Mouse (Mus musculus) liver, embryonic 15.5 days (tissue): ENCODE measurements at regions not wholly inside any gene's neighbourhood (a gene's known extent, or its start where the extent isn't known, plus 50 kb on each side); places are given as distances from the start of the nearest gene placed in this dataset.

ENCODE experiments used
- ATAC-seq: fragments of 200-750 bp; cut with Nextera tagmentation; 2 replicates; pipeline ENCODE4 v1.8.0; 2017; ENCODE audit warnings: moderate number of reproducible peaks, mild to moderate bottlenecking, moderate library complexity; ENCODE audit not compliant: insufficient read depth
- H3K27ac ChIP-seq: fragments of 300-500 bp; sonication (generic); replicated peaks from 2 replicates; pipeline ENCODE4 v1.5.1; 2015; ENCODE audit warnings: mild to moderate bottlenecking, inconsistent platforms
- H3K27me3 ChIP-seq: fragments of 300-500 bp; sonication (generic); 2 replicates; pipeline ENCODE4 v1.6.1; 2015; ENCODE audit warnings: mild to moderate bottlenecking, inconsistent platforms
- H3K36me3 ChIP-seq: fragments of 300-500 bp; sonication (generic); replicated peaks from 2 replicates; pipeline ENCODE4 v1.6.1; 2015; ENCODE audit warnings: moderate library complexity, mild to moderate bottlenecking, inconsistent platforms
- H3K4me1 ChIP-seq: fragments of 300-500 bp; sonication (generic); replicated peaks from 2 replicates; pipeline ENCODE4 v1.6.1; 2015; ENCODE audit warnings: inconsistent platforms
- H3K4me2 ChIP-seq: fragments of 300-500 bp; sonication (generic); 2 replicates; pipeline ENCODE4 v1.6.1; 2015; ENCODE audit warnings: moderate library complexity, mild to moderate bottlenecking, inconsistent platforms
- H3K4me3 ChIP-seq: fragments of 300-500 bp; sonication (generic); replicated peaks from 2 replicates; pipeline ENCODE4 v1.5.1; 2015; ENCODE audit warnings: mild to moderate bottlenecking, inconsistent platforms
- H3K9ac ChIP-seq: fragments of 300-500 bp; sonication (generic); 2 replicates; pipeline ENCODE4 v1.6.1; 2015; ENCODE audit warnings: moderate library complexity, mild to moderate bottlenecking, inconsistent platforms
- H3K9me3 ChIP-seq: fragments of 300-500 bp; sonication (generic); replicated peaks from 2 replicates; pipeline ENCODE4 v1.6.1; 2016; ENCODE audit warnings: inconsistent platforms
- WGBS: fragments of 180-500 bp; shearing (Covaris S2); methylation state at CpG from one replicate; pipeline ENCODE4 v1.1.7; 2015; ENCODE audit warnings: mixed read lengths; ENCODE audit not compliant: insufficient replicate concordance; 5-methylcytosine and 5-hydroxymethylcytosine counted together

DNA sequence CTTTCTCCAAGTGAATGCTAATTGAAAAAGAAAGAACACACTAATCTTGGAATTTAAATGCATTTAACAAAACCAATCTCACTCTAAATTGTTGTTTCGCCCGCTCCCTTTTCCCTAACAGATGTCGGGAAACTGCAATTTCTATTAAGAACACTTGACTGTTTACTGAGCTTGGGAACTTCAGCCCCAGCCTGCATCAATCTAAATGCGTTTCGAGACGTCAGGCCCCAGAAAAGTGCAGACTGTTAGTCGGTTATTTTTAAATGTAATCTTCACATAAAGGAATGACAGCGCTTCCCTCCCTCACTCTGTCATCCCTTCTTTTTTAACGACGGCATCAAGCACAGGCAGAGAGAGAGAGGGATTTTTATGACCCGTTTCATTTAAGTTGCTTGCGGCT lies 677.7 kb downstream of the Vrk1 start:
- Histone ChIP-seq H3K4me1 (no peaks in the 10 kb centered on the region), H3K36me3 (no peaks in the 10 kb centered on the region), H3K4me2 (no peak overlapping the region), H3K27me3 (no peaks in the 10 kb centered on the region), H3K4me3 (no peak overlapping the region), H3K9me3 (no peaks in the 10 kb centered on the region), H3K27ac (no peak overlapping the region), H3K9ac (no peak overlapping the region)
- ATAC-seq = no peak
- WGBS = 49% methylated on average over 12 of the region's 12 CpGs

DNA sequence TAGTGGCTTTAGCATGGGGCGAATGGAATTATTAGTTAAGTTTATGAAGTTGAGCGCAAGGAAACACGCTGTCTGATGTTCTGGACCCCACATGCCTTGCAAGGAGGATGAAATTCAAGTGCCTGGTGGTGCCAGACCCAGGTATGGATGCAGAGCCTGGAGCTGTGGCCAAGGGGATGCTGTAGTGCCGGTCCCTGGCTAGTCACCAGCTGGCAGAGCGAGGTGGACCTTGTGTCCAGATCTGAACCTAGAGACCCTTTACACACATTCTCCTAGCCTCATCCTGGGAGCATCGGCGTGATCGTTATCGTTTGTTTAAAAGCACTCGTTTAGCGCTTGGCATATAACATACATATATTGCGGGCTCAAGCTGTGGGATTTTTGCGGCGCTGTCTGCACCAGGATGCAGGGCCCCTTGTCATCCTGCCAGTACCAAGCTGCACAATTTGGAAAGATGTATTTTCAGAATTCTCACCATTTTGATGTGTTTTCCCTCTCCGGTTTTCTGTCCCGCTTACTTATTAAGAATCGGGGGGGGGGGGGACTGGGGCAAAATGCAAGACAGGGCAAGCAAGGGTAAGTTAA lies 678.2 kb downstream of the Vrk1 start:
- Histone ChIP-seq H3K36me3 (no peaks in the 10 kb centered on the region), H3K27ac (no peak overlapping the region), H3K4me3 (no peak overlapping the region), H3K9ac (no peak overlapping the region), H3K9me3 (no peaks in the 10 kb centered on the region), H3K27me3 (no peaks in the 10 kb centered on the region), H3K4me1 (no peaks in the 10 kb centered on the region), H3K4me2 (no peak overlapping the region)
- WGBS = 73% methylated on average over 17 of the region's 17 CpGs
- no peak for ATAC-seq

DNA sequence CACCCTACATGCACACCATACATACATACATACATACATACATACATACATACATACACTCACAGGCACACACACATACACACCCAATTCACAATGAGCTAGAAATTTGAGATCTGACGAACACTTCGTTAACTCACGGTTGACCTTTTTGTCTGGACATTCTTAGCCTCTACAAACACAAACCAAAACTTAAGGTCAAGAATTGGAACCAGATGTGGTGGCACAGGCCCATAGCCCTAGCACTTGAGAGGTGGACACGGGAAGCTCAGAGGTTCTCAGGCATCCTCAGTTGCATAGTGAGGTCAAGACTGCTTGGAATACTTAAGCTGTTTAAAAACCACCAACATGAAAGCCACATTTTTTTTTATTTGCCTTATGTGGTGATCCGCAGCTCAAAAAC lies 692.9 kb downstream of the Vrk1 start:
- no peak overlapping the region for H3K9ac ChIP-seq
- H3K4me1 ChIP-seq = no peaks in the 10 kb centered on the region
- H3K4me3 ChIP-seq = no peak overlapping the region
- H3K4me2 ChIP-seq = no peak overlapping the region
- no peaks in the 10 kb centered on the region for H3K9me3 ChIP-seq
- ATAC-seq = no peak
- no peaks in the 10 kb centered on the region for H3K36me3 ChIP-seq
- 75% methylated on average over 5 of the region's 5 CpGs for WGBS
- H3K27me3 ChIP-seq = no peaks in the 10 kb centered on the region
- H3K27ac ChIP-seq = no peak overlapping the region

DNA sequence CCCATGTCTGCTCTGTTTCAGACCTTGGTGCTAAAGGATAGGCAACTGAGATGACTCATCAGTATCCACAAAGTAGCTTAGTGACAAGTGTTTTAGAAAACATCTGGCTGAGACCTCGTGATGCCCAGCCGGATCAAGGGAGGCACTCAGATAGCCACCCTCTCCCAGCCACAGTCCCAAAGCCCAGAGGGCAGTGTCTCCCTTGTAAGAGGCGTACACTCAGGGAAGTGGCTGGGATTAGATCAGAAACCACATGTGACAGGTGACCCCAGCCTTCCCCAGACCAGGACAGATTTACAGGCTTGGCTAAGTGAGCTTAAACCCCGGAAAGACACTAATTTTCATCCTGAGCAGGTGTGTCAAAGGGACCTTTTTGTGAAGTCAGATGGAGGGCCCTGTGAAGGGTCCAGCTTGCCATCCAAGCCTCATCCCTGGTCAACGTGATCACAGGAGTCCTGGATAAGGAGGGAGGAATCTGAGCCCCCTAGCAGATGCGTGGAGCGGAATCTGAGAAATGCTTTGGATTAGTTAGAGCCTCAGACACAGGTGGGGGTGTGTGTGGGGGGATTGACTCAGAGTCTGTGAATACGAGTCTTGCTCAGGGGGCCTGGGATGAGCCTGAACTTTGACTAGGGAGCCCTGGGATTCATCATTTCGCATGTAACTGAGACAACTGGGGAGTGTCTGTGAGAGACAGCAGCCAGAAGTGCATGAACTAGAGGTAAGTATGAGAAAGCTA lies 711.4 kb downstream of the Vrk1 start:
- Histone ChIP-seq H3K9me3 (no peaks in the 10 kb centered on the region), H3K36me3 (no peaks in the 10 kb centered on the region), H3K9ac (no peak overlapping the region), H3K27ac (no peak overlapping the region), H3K27me3 (no peaks in the 10 kb centered on the region), H3K4me3 (no peak overlapping the region), H3K4me1 (no peaks in the 10 kb centered on the region), H3K4me2 (no peak overlapping the region)
- WGBS = 53% methylated on average over 9 of the region's 9 CpGs
- no peak for ATAC-seq

DNA sequence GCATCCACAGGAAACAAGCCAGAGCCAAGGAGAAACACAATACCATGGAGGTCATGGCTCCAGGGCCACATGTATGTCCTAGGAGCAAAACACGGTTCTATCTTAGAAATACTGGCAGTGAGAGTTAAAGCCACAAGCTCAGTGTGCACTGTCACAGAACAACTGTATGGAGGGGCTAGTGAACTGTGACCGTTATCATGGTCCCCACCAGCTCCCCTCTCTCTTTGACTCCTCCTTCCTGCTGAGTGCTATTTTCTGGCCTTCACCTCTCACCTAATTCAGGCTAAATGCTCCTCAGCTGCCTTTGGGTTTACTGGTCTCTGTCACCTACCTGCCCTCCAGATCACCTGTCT lies 712.0 kb downstream of the Vrk1 start:
- Histone ChIP-seq H3K9ac (no peak overlapping the region), H3K36me3 (no peaks in the 10 kb centered on the region), H3K4me1 (no peaks in the 10 kb centered on the region), H3K4me3 (no peak overlapping the region), H3K4me2 (no peak overlapping the region), H3K9me3 (no peaks in the 10 kb centered on the region), H3K27ac (no peak overlapping the region), H3K27me3 (no peaks in the 10 kb centered on the region)
- 56% methylated on average over 2 of the region's 2 CpGs for WGBS
- ATAC-seq = no peak

DNA sequence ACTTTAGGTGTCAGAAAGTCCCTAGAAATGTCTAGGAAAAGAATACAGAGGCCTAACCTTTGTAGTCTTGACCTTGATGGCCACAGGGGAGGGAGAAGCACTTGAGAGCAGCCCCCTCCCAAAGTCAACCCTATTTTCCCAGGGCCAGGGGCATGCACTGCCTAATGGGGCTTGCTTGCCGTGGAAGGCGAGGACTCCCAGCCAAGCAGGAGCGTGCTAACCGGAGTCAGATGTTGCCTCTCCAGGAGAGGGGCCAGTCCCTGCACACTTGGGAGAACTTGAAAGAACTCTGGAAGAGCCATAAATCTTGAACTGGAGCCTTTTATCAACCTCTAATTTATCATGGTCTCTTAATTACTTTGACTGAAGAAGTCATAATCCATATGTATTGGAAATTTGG lies 712.7 kb downstream of the Vrk1 start:
- Histone ChIP-seq H3K27ac (no peak overlapping the region), H3K4me1 (no peaks in the 10 kb centered on the region), H3K4me3 (no peak overlapping the region), H3K9ac (no peak overlapping the region), H3K4me2 (no peak overlapping the region), H3K36me3 (no peaks in the 10 kb centered on the region), H3K9me3 (no peaks in the 10 kb centered on the region), H3K27me3 (no peaks in the 10 kb centered on the region)
- no peak for ATAC-seq
- WGBS = 80% methylated on average over 4 of the region's 4 CpGs

DNA sequence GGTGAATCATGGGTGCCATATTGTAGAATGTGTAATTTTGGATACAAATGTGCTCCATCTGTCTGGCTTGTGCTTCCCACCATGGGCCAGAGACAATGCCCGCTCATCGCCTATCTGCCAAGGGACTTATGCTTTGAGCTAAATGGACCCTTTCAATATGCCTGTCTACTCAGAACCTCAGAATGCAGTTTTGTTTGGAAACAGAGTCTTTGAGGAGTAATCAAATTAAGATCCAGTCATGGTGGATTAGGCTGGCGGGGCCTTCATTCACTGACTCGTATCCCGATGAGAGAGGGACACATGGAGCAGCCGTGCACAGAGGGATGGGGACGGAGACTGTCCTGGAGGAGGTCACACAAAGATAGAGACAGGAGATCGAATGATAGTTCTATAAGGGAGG lies 716.9 kb downstream of the Vrk1 start:
- no peaks in the 10 kb centered on the region for H3K27me3 ChIP-seq
- no peak overlapping the region for H3K4me2 ChIP-seq
- H3K36me3 ChIP-seq = no peaks in the 10 kb centered on the region
- ATAC-seq = no peak
- H3K9me3 ChIP-seq = no peaks in the 10 kb centered on the region
- H3K4me1 ChIP-seq = no peaks in the 10 kb centered on the region
- no peak overlapping the region for H3K4me3 ChIP-seq
- 74% methylated on average over 8 of the region's 8 CpGs for WGBS
- no peak overlapping the region for H3K9ac ChIP-seq
- H3K27ac ChIP-seq = no peak overlapping the region

DNA sequence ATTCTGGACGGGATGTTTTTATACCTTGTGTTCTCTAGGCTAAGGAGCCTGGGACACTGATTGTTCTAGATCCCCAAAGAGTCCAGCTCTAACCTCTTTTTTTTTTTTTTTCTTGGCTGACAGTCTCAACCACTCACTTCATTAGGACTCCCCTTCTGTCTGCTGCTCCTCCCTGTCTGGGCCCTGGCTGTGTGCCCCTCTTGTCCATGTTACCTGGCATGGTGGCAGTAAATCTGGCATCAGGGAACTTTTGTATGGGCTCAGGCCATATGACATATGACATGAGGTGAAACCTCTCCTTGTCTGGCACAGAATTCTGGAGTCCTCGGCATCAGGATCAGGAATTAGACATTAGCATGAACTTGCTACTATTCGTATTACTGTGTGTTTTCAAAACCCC lies 717.5 kb downstream of the Vrk1 start:
- 66% methylated on average over 3 of the region's 3 CpGs for WGBS
- H3K36me3 ChIP-seq = no peaks in the 10 kb centered on the region
- no peak overlapping the region for H3K27ac ChIP-seq
- no peak overlapping the region for H3K4me2 ChIP-seq
- no peak overlapping the region for H3K9ac ChIP-seq
- H3K4me1 ChIP-seq = no peaks in the 10 kb centered on the region
- no peak overlapping the region for H3K4me3 ChIP-seq
- no peaks in the 10 kb centered on the region for H3K27me3 ChIP-seq
- no peak for ATAC-seq
- no peaks in the 10 kb centered on the region for H3K9me3 ChIP-seq

DNA sequence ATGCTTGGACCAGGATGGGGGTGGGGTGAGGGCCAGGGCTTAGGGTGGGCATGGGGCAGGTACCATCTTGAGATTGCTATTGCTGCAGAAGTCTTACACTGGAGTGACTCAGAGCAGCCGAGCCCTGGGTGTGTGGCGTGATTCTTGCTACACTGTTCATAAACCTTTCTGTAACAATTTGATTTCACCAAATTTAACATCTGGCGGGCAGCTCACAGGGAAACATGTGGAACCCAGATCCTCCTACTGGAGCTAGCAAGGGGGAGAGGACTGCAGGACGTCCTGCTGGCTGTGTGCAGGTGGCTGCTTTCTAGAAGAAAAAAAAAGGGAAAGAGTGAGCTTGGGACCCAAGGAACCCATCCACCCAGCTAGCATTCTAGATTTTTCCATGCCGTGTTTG lies 719.7 kb downstream of the Vrk1 start:
- no peaks in the 10 kb centered on the region for H3K4me1 ChIP-seq
- no peaks in the 10 kb centered on the region for H3K9me3 ChIP-seq
- H3K27ac ChIP-seq = no peak overlapping the region
- no peak for ATAC-seq
- 61% methylated on average over 5 of the region's 5 CpGs for WGBS
- no peak overlapping the region for H3K4me3 ChIP-seq
- no peak overlapping the region for H3K9ac ChIP-seq
- H3K36me3 ChIP-seq = no peaks in the 10 kb centered on the region
- H3K4me2 ChIP-seq = no peak overlapping the region
- H3K27me3 ChIP-seq = no peaks in the 10 kb centered on the region

DNA sequence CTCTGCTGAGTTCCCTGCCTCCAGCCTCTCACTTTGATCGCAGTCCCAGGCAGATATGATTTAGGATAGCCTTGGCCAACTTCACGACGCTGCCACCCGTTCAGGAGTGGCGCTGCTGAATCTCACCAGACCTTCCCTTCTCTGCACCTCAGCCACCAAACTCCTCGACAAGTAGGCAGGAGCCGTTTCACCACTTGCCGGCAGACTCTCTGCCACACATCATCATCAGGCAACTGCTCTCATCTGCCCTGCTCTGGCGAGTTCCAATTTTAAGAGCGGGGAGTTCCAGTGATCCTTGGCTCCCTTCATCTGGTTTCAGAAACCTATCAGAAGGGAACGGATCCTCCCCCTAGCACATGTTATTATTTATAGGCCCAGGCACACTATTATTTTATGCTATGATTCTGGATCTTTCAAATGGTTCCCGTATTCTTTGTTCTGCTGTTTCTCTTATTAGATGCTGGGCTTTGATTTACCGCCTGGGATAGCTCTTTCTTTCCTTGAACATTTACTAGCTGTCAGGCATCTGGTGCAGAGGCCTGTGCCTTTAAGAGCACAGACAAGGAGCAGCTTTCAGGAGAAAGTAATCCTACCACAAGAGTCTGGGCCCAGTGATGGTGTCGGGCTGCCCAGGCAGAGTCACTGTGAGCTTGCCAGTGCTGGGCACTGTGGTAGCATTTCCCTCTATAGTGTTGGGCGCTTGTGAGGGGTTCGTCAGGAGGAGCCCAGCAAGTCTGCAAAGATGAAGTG lies 722.3 kb downstream of the Vrk1 start:
- no peaks in the 10 kb centered on the region for H3K36me3 ChIP-seq

DNA sequence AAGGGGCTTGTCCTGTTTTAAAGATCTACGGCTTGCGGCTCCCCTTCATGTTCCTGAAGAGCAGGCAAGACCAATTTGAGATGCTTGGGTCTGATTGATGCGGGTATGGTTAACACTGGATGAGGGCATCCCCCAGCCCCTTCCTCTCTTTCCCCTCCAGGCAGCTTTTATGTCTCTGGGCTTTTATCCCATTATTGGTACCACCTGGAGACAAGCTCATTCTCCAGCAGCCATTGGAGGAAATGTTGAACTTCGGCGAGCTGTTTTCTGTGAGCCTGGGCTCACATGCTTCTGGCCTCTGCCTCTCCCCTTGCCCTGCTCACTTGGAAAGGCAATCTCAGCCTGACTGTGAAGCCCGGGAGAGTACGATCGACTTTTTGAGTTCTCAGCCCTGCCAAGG lies 738.7 kb downstream of the Vrk1 start:
- H3K9me3 ChIP-seq = no peaks in the 10 kb centered on the region

More for the DNA sequence above, 722.3 kb downstream of the Vrk1 start:
- WGBS = 55% methylated on average over 16 of the region's 16 CpGs
- Histone ChIP-seq H3K4me3 (no peak overlapping the region), H3K4me2 (no peak overlapping the region), H3K9me3 (no peaks in the 10 kb centered on the region), H3K27me3 (no peaks in the 10 kb centered on the region), H3K27ac (no peak overlapping the region), H3K9ac (no peak overlapping the region), H3K4me1 (no peaks in the 10 kb centered on the region)
- no peak for ATAC-seq

More for the DNA sequence above, 738.7 kb downstream of the Vrk1 start:
- WGBS = 74% methylated on average over 8 of the region's 8 CpGs
- no peaks in the 10 kb centered on the region for H3K4me1 ChIP-seq
- ATAC-seq = no peak
- no peak overlapping the region for H3K27ac ChIP-seq
- H3K27me3 ChIP-seq = no peaks in the 10 kb centered on the region
- no peaks in the 10 kb centered on the region for H3K36me3 ChIP-seq
- H3K4me3 ChIP-seq = no peak overlapping the region
- no peak overlapping the region for H3K4me2 ChIP-seq
- H3K9ac ChIP-seq = no peak overlapping the region
